Mouse (Mus musculus): ENCODE data around the gene Qprt. TPM values are rescaled to one million over a fixed set of nuclear protein-coding genes. Genes with fewer than 3 reads are reported as not detected.

Qprt gene
- polyA plus RNA-seq, 1 experiment from 2014 or later: 1.4 TPM

DNA sequence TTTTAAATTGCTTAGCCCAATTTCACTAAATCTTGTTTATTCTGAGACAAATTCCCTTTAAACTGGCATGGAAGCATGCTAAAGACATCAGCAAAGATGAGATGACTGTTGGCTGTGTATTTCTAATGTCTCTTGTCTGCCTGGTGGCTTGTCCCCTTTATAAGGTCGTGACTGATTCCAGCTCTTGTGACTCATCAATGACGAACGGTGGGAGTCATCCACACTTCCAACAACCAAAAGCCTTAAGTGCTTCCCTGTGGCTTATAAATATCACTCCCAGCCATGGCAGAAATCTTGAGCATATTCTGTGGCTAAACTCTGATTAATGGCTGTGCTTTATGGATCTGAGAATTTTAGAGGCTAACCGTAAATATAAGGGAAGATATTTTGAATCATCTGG is 55.7 kb downstream of the Qprt start:
- ATAC-seq (ENCODE audit: insufficient number of reproducible peaks, insufficient read depth, low FRiP score, low read depth): no peak
- H3K27ac ChIP-seq (ENCODE audit: low read length): no peak overlapping the region
- WGBS: 63% methylated on average over 4 of the region's 4 CpGs
- no peaks in the 10 kb centered on the region for H3K9me3 ChIP-seq (ENCODE audit: control insufficient read depth, low read depth, low read length)
- H3K36me3 ChIP-seq (ENCODE audit: control insufficient read depth, insufficient read depth, low read length): no peaks in the 10 kb centered on the region
- no peak overlapping the region for H3K4me3 ChIP-seq (ENCODE audit: low read depth, low read length)
- H3K4me1 ChIP-seq (ENCODE audit: control insufficient read depth, insufficient read depth, low read length): no peaks in the 10 kb centered on the region
- H3K9ac ChIP-seq (replicated peaks; ENCODE audit: low read depth, low read length): no peak overlapping the region
- H3K4me2 ChIP-seq (replicated peaks; ENCODE audit: low read depth, low read length): no peak overlapping the region
- no peaks in the 10 kb centered on the region for H3K27me3 ChIP-seq (ENCODE audit: control insufficient read depth, insufficient read depth, low read length)

DNA sequence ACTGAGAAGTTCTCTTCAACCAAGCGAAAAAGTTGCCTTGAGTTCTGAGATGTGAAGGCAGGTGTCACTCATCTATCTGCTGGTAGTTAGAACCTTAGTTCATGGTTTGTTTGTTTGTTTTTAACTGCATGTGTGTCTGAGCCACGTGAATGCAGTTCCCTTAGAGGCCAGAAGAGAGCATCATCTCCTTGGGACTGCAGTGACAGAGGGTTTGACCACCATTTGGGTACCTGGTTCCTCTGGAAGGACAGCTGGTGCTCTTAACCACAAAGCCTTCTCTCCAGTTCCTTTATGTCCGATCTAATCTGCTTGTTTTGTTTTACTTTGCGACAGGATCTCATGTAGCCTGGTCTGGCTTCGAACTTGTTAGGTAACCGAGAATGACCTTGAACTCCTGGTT is 56.5 kb downstream of the Qprt start:
- H3K4me1 ChIP-seq (ENCODE audit: control insufficient read depth, insufficient read depth, low read length): no peaks in the 10 kb centered on the region
- ATAC-seq (ENCODE audit: insufficient number of reproducible peaks, insufficient read depth, low FRiP score, low read depth): no peak
- H3K36me3 ChIP-seq (ENCODE audit: control insufficient read depth, insufficient read depth, low read length): no peaks in the 10 kb centered on the region
- no peak overlapping the region for H3K9ac ChIP-seq (replicated peaks; ENCODE audit: low read depth, low read length)
- no peak overlapping the region for H3K4me3 ChIP-seq (ENCODE audit: low read depth, low read length)
- H3K4me2 ChIP-seq (replicated peaks; ENCODE audit: low read depth, low read length): no peak overlapping the region
- H3K27ac ChIP-seq (ENCODE audit: low read length): no peak overlapping the region
- H3K9me3 ChIP-seq (ENCODE audit: control insufficient read depth, low read depth, low read length): no peaks in the 10 kb centered on the region
- no peaks in the 10 kb centered on the region for H3K27me3 ChIP-seq (ENCODE audit: control insufficient read depth, insufficient read depth, low read length)
- 85% methylated on average over 6 of the region's 6 CpGs for WGBS

Other genes starting within 250 kb of the Qprt start
- 28.0 and 30.2 TPM in 2 replicates for gene Taok2, start 237.5 kb downstream of the Qprt start, polyA plus RNA-seq (2014; fragmentation: Nextera tagmentation; extraction: Ambion mirVana)
- 29.5 and 33.4 TPM in 2 replicates for gene Tmem219, start 199.3 kb downstream of the Qprt start, polyA plus RNA-seq (2014; fragmentation: Nextera tagmentation; extraction: Ambion mirVana)
- 14.7 and 16.1 TPM in 2 replicates for gene Kctd13, start 193.3 kb downstream of the Qprt start, polyA plus RNA-seq (2014; fragmentation: Nextera tagmentation; extraction: Ambion mirVana)
- 0.35 and 0.36 TPM in 2 replicates for gene Asphd1, start 172.6 kb downstream of the Qprt start, polyA plus RNA-seq (2014; fragmentation: Nextera tagmentation; extraction: Ambion mirVana)
- gene Sez6l2, start 171.7 kb downstream of the Qprt start, polyA plus RNA-seq (2014; fragmentation: Nextera tagmentation; extraction: Ambion mirVana): 2.9 and 3.6 TPM in 2 replicates
- gene Cdipt, start 146.3 kb downstream of the Qprt start, polyA plus RNA-seq (2014; fragmentation: Nextera tagmentation; extraction: Ambion mirVana): 96.8 and 106 TPM in 2 replicates
- gene Cdiptos, start 146.1 kb downstream of the Qprt start, polyA plus RNA-seq (2014; fragmentation: Nextera tagmentation; extraction: Ambion mirVana): 1.6 and 2.8 TPM in 2 replicates
- 11.4 and 12.4 TPM in 2 replicates for gene Mvp, start 107.6 kb downstream of the Qprt start, polyA plus RNA-seq (2014; fragmentation: Nextera tagmentation; extraction: Ambion mirVana)
- not detected in 2 replicates for gene Pagr1b, start 105.7 kb downstream of the Qprt start, polyA plus RNA-seq (2014; fragmentation: Nextera tagmentation; extraction: Ambion mirVana)
- 13.9 and 55.8 TPM in 2 replicates for gene Pagr1a, start 104.9 kb downstream of the Qprt start, polyA plus RNA-seq (2014; fragmentation: Nextera tagmentation; extraction: Ambion mirVana)
- 32.8 and 68.9 TPM in 2 replicates for gene Gm42742, start 101.1 kb downstream of the Qprt start, polyA plus RNA-seq (2014; fragmentation: Nextera tagmentation; extraction: Ambion mirVana)
- gene Prrt2, start 101.0 kb downstream of the Qprt start, polyA plus RNA-seq (2014; fragmentation: Nextera tagmentation; extraction: Ambion mirVana): 15.5 and 16.0 TPM in 2 replicates
- gene Maz, start 95.2 kb downstream of the Qprt start, polyA plus RNA-seq (2014; fragmentation: Nextera tagmentation; extraction: Ambion mirVana): 50.3 and 54.5 TPM in 2 replicates
- 116 and 117 TPM in 2 replicates for gene Kif22, start 79.8 kb downstream of the Qprt start, polyA plus RNA-seq (2014; fragmentation: Nextera tagmentation; extraction: Ambion mirVana)
- not detected in 2 replicates for gene Zg16, start 34.9 kb downstream of the Qprt start, polyA plus RNA-seq (2014; fragmentation: Nextera tagmentation; extraction: Ambion mirVana)
- 5.3 and 7.2 TPM in 2 replicates for gene AI467606, start 30.9 kb downstream of the Qprt start, polyA plus RNA-seq (2014; fragmentation: Nextera tagmentation; extraction: Ambion mirVana)
- 0.31 and 0.33 TPM in 2 replicates for gene Spn, start 15.6 kb upstream of the Qprt start, polyA plus RNA-seq (2014; fragmentation: Nextera tagmentation; extraction: Ambion mirVana)
- gene Cd2bp2, start 73.8 kb upstream of the Qprt start, polyA plus RNA-seq (2014; fragmentation: Nextera tagmentation; extraction: Ambion mirVana): 44.6 and 49.5 TPM in 2 replicates
- 15.1 and 18.7 TPM in 2 replicates for gene Tbc1d10b, start 86.2 kb upstream of the Qprt start, polyA plus RNA-seq (2014; fragmentation: Nextera tagmentation; extraction: Ambion mirVana)
- gene Mylpf, start 86.7 kb upstream of the Qprt start, polyA plus RNA-seq (2014; fragmentation: Nextera tagmentation; extraction: Ambion mirVana): 9.7 TPM in 2 replicates
- 22.9 and 24.4 TPM in 2 replicates for gene Zfp553, start 110.8 kb upstream of the Qprt start, polyA plus RNA-seq (2014; fragmentation: Nextera tagmentation; extraction: Ambion mirVana)
- 14.9 and 16.5 TPM in 2 replicates for gene Sept1, start 110.9 kb upstream of the Qprt start, polyA plus RNA-seq (2014; fragmentation: Nextera tagmentation; extraction: Ambion mirVana)
- 54.9 and 55.2 TPM in 2 replicates for gene Zfp771, start 122.0 kb upstream of the Qprt start, polyA plus RNA-seq (2014; fragmentation: Nextera tagmentation; extraction: Ambion mirVana)
- gene Dctpp1, start 138.5 kb upstream of the Qprt start, polyA plus RNA-seq (2014; fragmentation: Nextera tagmentation; extraction: Ambion mirVana): 175 and 202 TPM in 2 replicates
- 97.3 and 114 TPM in 2 replicates for gene Sephs2, start 151.8 kb upstream of the Qprt start, polyA plus RNA-seq (2014; fragmentation: Nextera tagmentation; extraction: Ambion mirVana)
- 0.91 and 1.0 TPM in 2 replicates for gene Itgal, start 174.0 kb upstream of the Qprt start, polyA plus RNA-seq (2014; fragmentation: Nextera tagmentation; extraction: Ambion mirVana)
- gene Zfp768, start 223.4 kb upstream of the Qprt start, polyA plus RNA-seq (2014; fragmentation: Nextera tagmentation; extraction: Ambion mirVana): 4.6 and 4.7 TPM in 2 replicates